Mouse (Mus musculus) spleen, adult 10 weeks (tissue): Measurements from ENCODE around the gene Rbpms2. TPM values are rescaled to one million over a fixed set of nuclear protein-coding genes. Genes with fewer than 3 reads are reported as not detected.

ENCODE experiments used
- polyA plus RNA-seq: library from polyadenylated mRNA; stranded (reverse); fragments of 350-450 nt; fragmentation: Illumina TruSeq; extraction: RNeasy Lipid Tissue Mini Kit (QIAGEN cat#74804); gene quantifications from one replicate; pipeline ENCODE4 v1.2.3, GENCODE M21; 2015; ENCODE audit warnings: low replicate concordance; ENCODE audit not compliant: insufficient read depth

Gene Rbpms2
- polyA plus RNA-seq = 3.7 TPM

GRCm38 (mm10) chr9:65629025-65629766, at the start of gene Rbpms2:
Gene Rbpms2, plus strand, starts transcription at chr9:65629648.

GRCm38 (mm10) chr9:65579781-65580371, 49.6 kb upstream of the Rbpms2 start, which contains the start of gene Plekho2:
Gene Plekho2, minus strand, starts transcription at chr9:65580040.

GRCm38 (mm10) chr9:65586406-65587269, 42.8 kb upstream of the Rbpms2 start, which contains the start of gene Pif1:
Gene Pif1, plus strand, starts transcription at chr9:65587160.

GRCm38 (mm10) chr9:65667701-65668100, 38.3 kb downstream of the Rbpms2 start, which contains the start of gene Oaz2:
Gene Oaz2, plus strand, starts transcription at chr9:65668001.

Other genes starting within 250 kb of the Rbpms2 start
- not detected for gene Kbtbd13, start 238.0 kb upstream of the Rbpms2 start, polyA plus RNA-seq
- gene Rasl12, start 231.1 kb upstream of the Rbpms2 start, polyA plus RNA-seq = 3.7 TPM
- gene Slc51b, start 206.7 kb upstream of the Rbpms2 start, polyA plus RNA-seq = not detected
- gene Mtfmt, start 193.9 kb upstream of the Rbpms2 start, polyA plus RNA-seq = 37.4 TPM
- gene Spg21, start 168.7 kb upstream of the Rbpms2 start, polyA plus RNA-seq = 81.7 TPM
- gene Ankdd1a, start 109.5 kb upstream of the Rbpms2 start, polyA plus RNA-seq = not detected
- gene Plekho2, start 49.6 kb upstream of the Rbpms2 start, polyA plus RNA-seq = 46.8 TPM
- gene Pif1, start 42.5 kb upstream of the Rbpms2 start, polyA plus RNA-seq = 2.4 TPM
- 70.3 TPM for gene Oaz2, start 38.4 kb downstream of the Rbpms2 start, polyA plus RNA-seq
- 9.8 TPM for gene Zfp609, start 197.9 kb downstream of the Rbpms2 start, polyA plus RNA-seq